Mouse (Mus musculus): ENCODE measurements around the gene Zdhhc12.

The Zdhhc12 gene

DNA sequence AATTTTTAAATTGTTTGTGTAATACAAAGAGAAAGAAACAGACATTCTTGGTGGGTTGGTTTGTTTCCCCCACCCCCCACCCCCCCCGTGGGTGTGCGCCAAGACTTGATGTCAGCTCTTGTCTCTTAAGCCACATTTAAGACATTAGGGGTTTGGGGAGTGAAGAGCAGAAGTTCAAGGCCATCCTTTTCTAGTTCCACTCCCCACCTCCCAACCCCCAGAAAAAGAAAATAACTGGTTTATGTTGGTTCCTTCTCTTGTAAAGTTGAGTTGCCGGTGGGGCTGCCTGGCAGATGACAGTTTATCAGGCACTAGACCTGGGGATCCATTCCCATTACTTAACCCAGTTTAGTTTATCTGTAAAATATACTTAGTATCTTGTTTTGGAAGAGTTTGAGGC, 29.1 kb downstream of the Zdhhc12 start:
- H3K4me3 ChIP-seq (replicated peaks; ENCODE audit: low read length): peak overlapping the region; percentile 98
- peaks cover 53% of the 10 kb centered on the region for H3K36me3 ChIP-seq (ENCODE audit: insufficient read depth, low read length)
- TF ChIP-seq POU5F1 (IDR thresholded peaks at IDR 0.05; ENCODE audit: borderline replicate concordance, low read length) (no peak), CTCF (conservative IDR thresholded peaks at IDR 0.05; ENCODE audit: low read length) (no peak), NANOG (IDR thresholded peaks at IDR 0.05; ENCODE audit: borderline replicate concordance, low read length) (no peak)
- no peaks in the 10 kb centered on the region for H3K27me3 ChIP-seq (ENCODE audit: insufficient read depth, low read length)
- no peaks in the 10 kb centered on the region for H3K9me3 ChIP-seq (ENCODE audit: low read length)
- peaks cover 59% of the 10 kb centered on the region for H3K4me1 ChIP-seq (replicated peaks; ENCODE audit: low read depth, low read length)

DNA sequence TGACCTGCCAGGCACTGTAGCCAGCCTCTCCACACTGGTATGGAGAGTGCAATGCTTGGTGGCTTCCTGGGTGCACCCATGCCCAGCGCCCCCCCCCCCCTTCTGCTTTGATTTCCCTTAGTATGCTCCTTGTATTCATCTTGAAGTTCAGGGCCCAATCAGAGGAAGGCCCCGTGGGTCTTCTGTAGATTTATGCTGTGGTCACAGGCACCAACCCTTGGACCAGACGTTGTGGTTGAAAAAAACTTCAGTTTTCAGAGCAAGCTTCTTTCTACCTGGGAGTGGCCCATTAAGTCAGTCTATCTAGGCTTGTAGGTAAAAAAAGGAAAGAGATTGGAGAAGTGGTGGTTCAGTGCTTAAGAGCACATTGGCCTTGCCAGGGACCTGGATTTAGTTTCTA, 29.7 kb downstream of the Zdhhc12 start:
- Histone ChIP-seq H3K36me3 (ENCODE audit: insufficient read depth, low read length) (peaks cover 48% of the 10 kb centered on the region), H3K9me3 (ENCODE audit: low read length) (no peaks in the 10 kb centered on the region), H3K4me3 (replicated peaks; ENCODE audit: low read length) (peak overlapping the region; percentile 98), H3K27me3 (ENCODE audit: insufficient read depth, low read length) (no peaks in the 10 kb centered on the region), H3K4me1 (replicated peaks; ENCODE audit: low read depth, low read length) (peaks cover 59% of the 10 kb centered on the region)
- TF ChIP-seq CTCF (conservative IDR thresholded peaks at IDR 0.05; ENCODE audit: low read length) (no peak), NANOG (IDR thresholded peaks at IDR 0.05; ENCODE audit: borderline replicate concordance, low read length) (no peak), POU5F1 (IDR thresholded peaks at IDR 0.05; ENCODE audit: borderline replicate concordance, low read length) (no peak)

DNA sequence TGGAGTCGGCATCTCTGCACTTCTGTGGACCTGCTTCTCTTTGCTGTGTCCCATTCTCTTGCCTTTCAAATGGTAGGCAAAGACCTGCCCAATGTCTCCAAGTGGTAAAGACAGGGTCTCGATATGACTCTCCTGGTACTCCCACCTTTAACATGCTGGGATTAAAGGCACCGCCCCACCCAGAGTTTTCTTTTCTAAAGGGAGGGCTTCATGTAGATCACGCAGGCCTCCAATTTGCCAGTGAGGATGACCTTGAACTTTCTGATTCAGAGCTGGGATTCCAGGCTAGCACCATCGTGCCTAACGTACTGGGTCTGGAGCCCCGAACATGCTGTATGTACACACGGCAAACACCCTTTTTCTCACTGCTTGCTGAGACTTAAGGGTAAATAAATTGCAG, 30.2 kb downstream of the Zdhhc12 start:
- peak overlapping the region; percentile 98 for H3K4me3 ChIP-seq (replicated peaks; ENCODE audit: low read length)
- H3K9me3 ChIP-seq (ENCODE audit: low read length): no peaks in the 10 kb centered on the region
- H3K4me1 ChIP-seq (replicated peaks; ENCODE audit: low read depth, low read length): peaks cover 57% of the 10 kb centered on the region
- H3K27me3 ChIP-seq (ENCODE audit: insufficient read depth, low read length): no peaks in the 10 kb centered on the region
- H3K36me3 ChIP-seq (ENCODE audit: insufficient read depth, low read length): peaks cover 42% of the 10 kb centered on the region
- TF ChIP-seq NANOG (IDR thresholded peaks at IDR 0.05; ENCODE audit: borderline replicate concordance, low read length): no peak
- TF ChIP-seq POU5F1 (IDR thresholded peaks at IDR 0.05; ENCODE audit: borderline replicate concordance, low read length): no peak
- no peak for TF ChIP-seq CTCF (conservative IDR thresholded peaks at IDR 0.05; ENCODE audit: low read length)

DNA sequence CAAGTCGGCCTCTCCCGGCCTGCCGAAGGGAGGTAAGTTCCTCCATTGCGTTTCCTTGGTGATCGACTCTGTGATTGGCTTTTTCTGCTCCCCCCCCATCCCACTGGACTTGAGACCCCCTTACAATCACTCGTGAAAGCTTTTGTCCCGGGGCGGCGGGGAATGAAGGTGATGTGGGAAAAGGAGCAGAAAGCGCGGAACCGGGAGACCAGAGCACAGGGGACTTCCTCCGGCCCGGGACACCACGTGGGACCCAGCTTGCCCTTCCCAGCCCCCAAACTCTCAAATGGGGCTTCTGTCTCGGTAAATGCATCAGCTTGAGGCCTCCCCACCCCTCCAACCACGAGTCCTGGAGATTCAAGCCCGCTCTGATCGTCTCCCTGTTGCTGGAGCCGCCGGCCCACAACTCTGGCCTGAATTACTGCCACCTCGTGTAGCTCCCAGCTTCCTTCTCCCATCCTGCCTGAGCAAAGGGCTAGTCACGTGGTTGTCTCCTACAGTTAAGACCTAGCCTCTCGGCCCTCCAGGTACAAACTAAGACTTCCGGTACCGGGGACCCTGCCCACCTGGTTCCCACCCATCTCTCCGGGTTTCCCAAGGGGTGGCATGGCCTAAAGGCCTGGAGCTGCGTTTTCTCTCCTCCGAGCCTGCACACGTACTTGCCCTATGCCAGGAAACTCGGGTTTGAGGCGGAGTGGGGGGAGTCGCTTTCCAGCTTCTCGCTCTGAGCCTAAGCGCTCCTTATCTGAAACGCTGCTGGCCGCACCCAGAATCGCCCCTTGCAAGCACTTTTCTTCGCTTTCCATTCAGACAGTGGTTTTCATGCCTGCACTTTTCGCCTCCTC, 31.0 kb downstream of the Zdhhc12 start:
- Histone ChIP-seq H3K4me3 (replicated peaks; ENCODE audit: low read length) (peak overlapping the region; percentile 98), H3K36me3 (ENCODE audit: insufficient read depth, low read length) (peaks cover 34% of the 10 kb centered on the region), H3K27me3 (ENCODE audit: insufficient read depth, low read length) (no peaks in the 10 kb centered on the region), H3K9me3 (ENCODE audit: low read length) (no peaks in the 10 kb centered on the region), H3K4me1 (replicated peaks; ENCODE audit: low read depth, low read length) (peaks cover 57% of the 10 kb centered on the region)
- TF ChIP-seq CTCF (conservative IDR thresholded peaks at IDR 0.05; ENCODE audit: low read length) (no peak), NANOG (IDR thresholded peaks at IDR 0.05; ENCODE audit: borderline replicate concordance, low read length) (no peak), POU5F1 (IDR thresholded peaks at IDR 0.05; ENCODE audit: borderline replicate concordance, low read length) (no peak)

DNA sequence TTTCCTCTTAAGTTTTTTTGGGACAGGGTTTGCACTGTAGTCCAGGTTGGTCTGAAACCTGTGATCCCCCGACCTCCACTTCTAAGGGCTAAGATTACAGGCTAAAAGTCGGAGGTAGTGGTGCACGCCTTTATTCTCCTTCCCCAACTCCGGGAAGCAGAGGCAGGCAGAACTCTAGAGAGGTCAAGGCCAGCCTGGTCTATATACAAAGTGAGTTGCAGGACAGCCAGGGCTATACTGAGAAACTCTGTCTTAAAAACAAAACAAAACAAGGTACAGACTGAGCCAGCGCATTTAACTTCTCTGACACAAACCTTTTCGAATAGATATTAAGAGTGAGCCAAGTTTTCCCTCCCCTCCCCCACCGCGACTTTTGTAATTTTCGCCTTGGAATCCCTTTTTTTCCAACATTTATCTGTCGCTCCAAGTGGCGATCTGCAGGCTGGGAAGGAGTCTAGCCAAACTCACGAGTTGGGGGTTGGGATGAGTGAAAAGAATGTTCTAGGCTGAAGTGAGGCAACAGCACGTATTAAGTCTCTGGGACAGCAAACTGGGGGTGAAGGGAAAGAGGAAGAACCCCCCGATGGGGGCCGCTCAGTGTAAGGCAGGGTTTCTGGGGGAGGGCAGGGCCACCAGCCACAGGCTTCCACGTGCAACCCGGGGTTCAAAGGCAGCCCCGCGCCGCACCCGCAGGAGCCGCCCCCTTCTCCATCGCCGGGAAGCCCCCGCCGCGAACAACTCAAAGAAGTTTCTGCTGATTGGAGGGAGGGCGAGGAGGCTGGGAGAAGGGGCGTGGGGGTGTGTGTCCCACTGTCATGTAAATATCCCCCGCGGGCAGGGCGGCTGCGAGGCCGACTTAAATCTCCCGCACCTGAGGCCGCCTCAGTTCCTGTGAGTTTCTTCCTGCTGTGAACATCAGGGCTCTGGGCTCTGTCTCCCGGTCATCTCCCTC, 32.0 kb downstream of the Zdhhc12 start:
- Histone ChIP-seq H3K4me3 (replicated peaks; ENCODE audit: low read length) (peak overlapping the region; percentile 98), H3K9me3 (ENCODE audit: low read length) (no peaks in the 10 kb centered on the region), H3K27me3 (ENCODE audit: insufficient read depth, low read length) (no peaks in the 10 kb centered on the region), H3K4me1 (replicated peaks; ENCODE audit: low read depth, low read length) (peaks cover 66% of the 10 kb centered on the region), H3K36me3 (ENCODE audit: insufficient read depth, low read length) (peaks cover 32% of the 10 kb centered on the region)
- no peak for TF ChIP-seq CTCF (conservative IDR thresholded peaks at IDR 0.05; ENCODE audit: low read length)
- peak; percentile 72 for TF ChIP-seq POU5F1 (IDR thresholded peaks at IDR 0.05; ENCODE audit: borderline replicate concordance, low read length)
- no peak; the same call in 1 of the 2 replicates for TF ChIP-seq NANOG (IDR thresholded peaks at IDR 0.05; ENCODE audit: borderline replicate concordance, low read length)

DNA sequence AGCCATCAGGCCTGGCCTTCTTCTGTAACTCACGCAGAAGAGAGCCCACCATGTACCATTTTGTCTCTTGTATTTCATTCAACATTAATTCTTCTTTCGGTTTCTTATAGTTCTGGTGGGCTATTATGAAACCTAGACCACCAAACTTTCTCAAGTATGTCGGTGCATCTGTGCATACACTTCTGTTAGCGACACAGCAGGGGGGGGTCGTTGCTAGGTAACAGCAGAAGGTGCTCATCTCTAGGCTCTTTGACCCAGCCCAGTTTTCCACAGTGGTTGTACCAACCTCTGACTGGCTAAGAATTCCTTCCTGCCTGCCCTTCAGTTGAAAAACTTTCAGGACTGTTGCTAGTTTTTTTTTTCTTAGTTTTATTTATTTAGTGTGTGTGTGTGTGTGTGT, 35.0 kb downstream of the Zdhhc12 start:
- no peak for TF ChIP-seq CTCF (conservative IDR thresholded peaks at IDR 0.05; ENCODE audit: low read length)
- TF ChIP-seq POU5F1 (IDR thresholded peaks at IDR 0.05; ENCODE audit: borderline replicate concordance, low read length): no peak
- TF ChIP-seq NANOG (IDR thresholded peaks at IDR 0.05; ENCODE audit: borderline replicate concordance, low read length): no peak
- Histone ChIP-seq H3K36me3 (ENCODE audit: insufficient read depth, low read length) (peaks cover 9% of the 10 kb centered on the region), H3K4me1 (replicated peaks; ENCODE audit: low read depth, low read length) (peaks cover 60% of the 10 kb centered on the region), H3K4me3 (replicated peaks; ENCODE audit: low read length) (no peak overlapping the region), H3K27me3 (ENCODE audit: insufficient read depth, low read length) (no peaks in the 10 kb centered on the region), H3K9me3 (ENCODE audit: low read length) (no peaks in the 10 kb centered on the region)

DNA sequence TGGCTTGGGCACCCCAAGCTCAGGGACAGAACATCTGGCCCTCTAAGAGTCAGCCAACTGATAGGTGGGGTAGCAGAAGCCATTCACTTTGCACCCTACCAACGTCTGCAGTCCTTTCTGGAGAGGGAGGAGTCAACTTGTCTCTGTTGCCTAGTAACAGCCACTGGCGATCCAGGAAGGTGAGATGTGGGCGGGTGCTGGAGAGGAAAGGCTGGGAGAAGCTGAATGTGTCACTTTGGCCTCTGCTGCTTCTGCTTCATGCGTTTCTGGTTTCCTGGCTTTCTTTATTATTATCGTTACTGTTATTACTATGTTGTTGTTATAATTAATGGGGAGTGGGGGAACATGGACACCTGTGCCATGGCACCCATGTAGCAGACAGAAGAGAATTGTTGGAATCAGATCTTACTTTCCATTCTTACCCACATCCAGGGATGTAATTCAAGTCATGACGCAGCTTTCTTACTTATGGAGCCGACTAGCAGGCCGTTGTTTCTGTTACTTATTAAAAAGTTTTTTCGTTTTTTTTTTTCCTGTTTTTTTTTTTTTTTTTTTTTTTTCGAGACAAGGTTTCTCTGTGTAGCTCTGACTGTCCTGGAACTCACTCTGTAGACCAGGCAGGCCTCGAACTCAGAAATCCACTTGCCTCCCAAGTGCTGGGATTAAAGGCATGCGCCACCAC, 36.1 kb downstream of the Zdhhc12 start, which contains the start of gene Set:
Gene Set, plus strand, starts transcription at position 156 of the 682 bp plus-strand sequence.
- H3K27me3 ChIP-seq (ENCODE audit: insufficient read depth, low read length): no peaks in the 10 kb centered on the region
- H3K4me3 ChIP-seq (replicated peaks; ENCODE audit: low read length): peak within 1 kb of the TSS; percentile 14; the same call in 1 of the 2 replicates
- TF ChIP-seq NANOG (IDR thresholded peaks at IDR 0.05; ENCODE audit: borderline replicate concordance, low read length): no peak
- no peak for TF ChIP-seq POU5F1 (IDR thresholded peaks at IDR 0.05; ENCODE audit: borderline replicate concordance, low read length)
- no peak for TF ChIP-seq CTCF (conservative IDR thresholded peaks at IDR 0.05; ENCODE audit: low read length)
- H3K4me1 ChIP-seq (replicated peaks; ENCODE audit: low read depth, low read length): peaks cover 68% of the 10 kb centered on the region
- no peaks in the 10 kb centered on the region for H3K36me3 ChIP-seq (ENCODE audit: insufficient read depth, low read length)
- no peaks in the 10 kb centered on the region for H3K9me3 ChIP-seq (ENCODE audit: low read length)
